Mouse (Mus musculus) naive thymus-derived CD4-positive, alpha-beta T cell, adult 2 months (primary cell): ENCODE measurements around the gene Pcif1.
"Not testable (repeated sequence)": the region's sequence is repeated elsewhere in the genome, so short reads cannot be mapped to it uniquely, and the experiment has no call there.

Source experiments
- DNase-seq: peaks from one replicate; pipeline ENCODE4 v3.0.0-alpha.2; 2011; ENCODE audit warnings: low read depth

The Pcif1 gene

DNA sequence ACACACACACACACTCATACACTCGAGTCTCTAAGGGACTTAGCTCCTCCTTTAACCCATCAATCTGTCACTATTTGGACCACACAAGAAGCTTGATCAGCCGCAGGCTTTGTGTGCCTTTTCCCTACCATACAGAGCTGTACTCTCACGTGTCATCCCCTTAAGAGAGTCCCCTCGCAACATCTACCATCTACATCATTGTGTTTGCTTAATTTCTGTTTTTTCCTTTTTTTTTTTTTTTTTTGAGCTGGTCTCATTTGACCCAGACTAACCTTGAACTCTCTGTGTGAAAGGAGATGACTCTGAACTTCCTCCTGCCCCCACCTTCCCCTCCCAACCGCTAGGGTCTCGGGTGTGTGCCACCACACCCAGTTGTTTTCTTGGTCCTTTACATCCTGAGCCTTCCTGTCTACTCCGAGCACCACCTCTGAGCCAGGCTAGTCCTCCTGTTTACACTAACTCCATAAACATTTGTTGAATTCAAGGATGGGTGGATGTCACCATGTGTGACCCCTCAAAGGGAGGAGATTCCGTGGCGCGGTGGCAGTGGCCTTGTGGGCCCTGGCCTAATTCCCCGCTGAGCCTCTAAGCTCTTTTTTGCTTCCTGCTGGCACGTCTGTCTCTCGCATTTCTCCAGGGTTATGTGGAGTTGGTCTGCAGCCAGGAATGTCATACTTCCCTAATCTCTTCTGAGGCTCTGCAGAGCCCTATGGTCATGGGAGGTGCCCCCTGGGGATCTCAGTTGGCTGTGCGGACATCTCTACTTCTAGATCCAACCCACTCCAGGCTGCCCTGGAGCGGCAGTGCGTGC is 12.2 kb upstream of the Pcif1 start:
- DNase-seq, result peak; percentile 54

DNA sequence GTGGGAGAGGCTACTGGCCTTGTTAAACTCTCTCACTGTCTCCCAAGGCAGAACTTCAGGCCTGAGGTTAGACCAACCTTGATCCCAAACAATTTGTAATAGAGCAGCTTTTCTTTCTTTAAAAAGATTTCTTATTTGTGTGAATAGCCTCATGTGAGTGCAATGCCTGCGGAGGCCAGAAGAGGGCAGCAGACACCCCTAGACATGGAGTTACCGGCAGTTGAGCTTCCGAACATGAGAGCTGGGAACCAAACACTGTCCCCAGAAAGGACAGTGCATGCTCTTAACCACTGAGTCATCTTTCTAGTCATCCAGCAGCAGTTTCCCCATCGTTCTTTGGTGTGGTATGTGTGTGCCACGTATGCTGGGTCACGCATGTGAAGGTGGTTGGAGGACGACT is 11.5 kb upstream of the Pcif1 start:
- DNase-seq, result peak; percentile 50

DNA sequence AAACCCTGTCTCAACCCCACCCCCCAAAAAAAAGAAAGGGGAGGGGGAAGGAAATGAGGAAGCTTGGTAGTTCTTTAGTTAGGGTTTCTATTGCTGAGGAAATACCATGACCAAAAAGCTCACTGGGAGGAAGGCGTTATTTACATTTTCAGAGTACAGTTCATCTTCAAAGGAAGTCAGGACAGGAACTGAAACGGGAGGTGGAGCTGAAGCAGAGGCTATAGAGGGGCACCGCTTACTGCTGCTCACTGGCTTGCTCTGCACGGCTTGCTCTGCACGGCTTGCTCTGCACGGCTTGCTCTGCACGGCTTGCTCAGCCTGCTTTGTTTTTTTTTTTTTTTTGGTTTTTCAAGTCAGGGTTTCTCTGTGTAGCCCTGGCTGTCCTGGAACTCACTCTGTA is 10.6 kb upstream of the Pcif1 start:
- DNase-seq, result peak; percentile 73

DNA sequence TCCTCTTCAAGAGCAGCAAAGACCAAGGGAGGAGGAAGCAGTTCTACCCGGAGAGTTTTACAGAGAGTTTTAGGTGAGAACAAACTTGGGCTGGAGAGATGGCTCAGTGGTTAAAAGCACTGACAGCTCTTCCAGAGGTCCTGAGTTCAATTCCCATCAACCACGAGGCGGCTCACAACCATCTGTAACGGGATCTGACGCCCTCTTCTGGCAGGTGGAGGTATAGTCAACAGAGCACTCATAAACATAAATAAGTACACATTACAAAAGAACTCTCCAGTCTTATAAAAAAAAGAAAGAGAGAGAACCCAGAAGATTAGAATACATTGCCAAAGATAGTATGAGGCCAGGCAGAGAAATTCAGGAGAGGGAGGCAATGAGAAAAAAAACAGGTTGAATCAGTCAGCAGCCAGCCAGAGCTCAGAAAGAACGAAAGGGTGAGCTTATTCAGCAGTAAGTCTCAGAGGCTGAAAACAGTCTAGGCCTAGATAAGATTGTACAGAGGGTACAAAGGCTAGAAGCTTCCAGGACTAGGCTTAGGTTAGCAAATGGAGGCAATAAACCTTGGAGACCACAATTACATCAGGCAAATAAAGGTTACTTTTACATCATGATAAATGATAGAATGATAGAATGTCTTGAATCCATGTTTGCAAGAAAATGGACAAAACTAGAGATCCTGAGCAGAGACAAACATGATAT is 7.4 kb upstream of the Pcif1 start:
- DNase-seq, result no peak

DNA sequence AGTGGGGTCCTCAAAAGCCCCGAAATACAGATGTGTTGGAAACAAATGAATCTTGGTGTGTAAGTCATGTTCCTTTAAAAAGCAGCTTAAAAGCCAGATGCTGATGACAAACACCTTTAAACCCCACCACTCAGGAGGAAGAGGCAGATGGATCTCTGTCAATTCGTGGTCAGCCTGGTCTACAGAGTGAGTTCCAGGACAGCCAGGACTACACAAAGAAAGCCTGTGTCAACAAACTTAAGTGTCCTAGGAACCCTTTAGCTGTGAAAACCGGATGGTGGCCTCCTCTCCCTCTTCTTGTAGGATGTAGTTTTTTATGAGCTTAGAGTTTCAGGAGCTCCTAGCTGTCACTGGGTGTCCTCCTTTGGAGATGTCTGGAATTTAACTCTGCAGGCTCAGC is 5.5 kb upstream of the Pcif1 start:
- no peak for DNase-seq

DNA sequence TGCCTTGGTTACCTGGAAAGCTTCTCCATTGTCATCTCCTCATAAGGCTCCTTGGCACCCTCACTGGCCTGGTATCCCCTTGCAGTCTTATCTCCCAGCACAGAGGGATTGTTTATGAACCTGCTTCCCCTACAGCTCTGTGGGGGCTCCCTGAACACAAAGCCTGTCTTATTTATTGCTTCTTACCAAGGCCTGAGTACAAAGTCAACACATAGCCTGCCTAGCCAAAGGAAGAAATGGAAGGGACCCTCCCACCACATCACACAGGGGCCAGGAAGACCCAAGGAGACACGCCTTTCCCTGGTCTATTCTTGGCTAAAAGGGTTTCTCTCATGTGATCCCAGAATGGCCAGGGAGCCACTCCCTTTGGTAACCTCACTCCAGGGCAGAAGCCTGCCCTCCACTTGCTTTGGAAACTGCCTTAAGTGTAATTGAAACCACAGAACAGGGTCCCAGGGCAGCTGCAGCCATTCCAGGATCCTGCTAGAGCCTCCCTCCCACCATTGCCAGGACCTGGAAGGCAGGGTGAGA is 4.8 kb upstream of the Pcif1 start:
- no peak for DNase-seq

DNA sequence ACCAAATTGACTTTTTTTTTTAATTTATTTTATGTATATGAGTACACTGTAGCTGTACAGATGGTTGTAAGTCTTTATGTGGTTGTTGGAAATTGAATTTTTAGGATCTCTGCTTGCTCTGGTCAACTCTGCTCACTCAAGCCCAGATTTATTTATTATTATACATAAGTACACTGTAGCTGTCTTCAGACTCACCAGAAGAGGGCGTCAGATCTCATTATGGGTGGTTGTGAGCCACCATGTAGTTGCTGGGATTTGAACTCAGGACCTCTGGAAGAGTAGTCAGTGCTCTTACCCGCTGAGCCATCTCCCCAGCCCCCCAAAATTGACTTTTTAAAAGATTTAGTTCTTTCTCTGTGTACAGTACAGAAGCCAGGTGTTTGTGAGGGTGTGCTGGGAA is 3.5 kb upstream of the Pcif1 start:
- not testable (repeated sequence) for DNase-seq

DNA sequence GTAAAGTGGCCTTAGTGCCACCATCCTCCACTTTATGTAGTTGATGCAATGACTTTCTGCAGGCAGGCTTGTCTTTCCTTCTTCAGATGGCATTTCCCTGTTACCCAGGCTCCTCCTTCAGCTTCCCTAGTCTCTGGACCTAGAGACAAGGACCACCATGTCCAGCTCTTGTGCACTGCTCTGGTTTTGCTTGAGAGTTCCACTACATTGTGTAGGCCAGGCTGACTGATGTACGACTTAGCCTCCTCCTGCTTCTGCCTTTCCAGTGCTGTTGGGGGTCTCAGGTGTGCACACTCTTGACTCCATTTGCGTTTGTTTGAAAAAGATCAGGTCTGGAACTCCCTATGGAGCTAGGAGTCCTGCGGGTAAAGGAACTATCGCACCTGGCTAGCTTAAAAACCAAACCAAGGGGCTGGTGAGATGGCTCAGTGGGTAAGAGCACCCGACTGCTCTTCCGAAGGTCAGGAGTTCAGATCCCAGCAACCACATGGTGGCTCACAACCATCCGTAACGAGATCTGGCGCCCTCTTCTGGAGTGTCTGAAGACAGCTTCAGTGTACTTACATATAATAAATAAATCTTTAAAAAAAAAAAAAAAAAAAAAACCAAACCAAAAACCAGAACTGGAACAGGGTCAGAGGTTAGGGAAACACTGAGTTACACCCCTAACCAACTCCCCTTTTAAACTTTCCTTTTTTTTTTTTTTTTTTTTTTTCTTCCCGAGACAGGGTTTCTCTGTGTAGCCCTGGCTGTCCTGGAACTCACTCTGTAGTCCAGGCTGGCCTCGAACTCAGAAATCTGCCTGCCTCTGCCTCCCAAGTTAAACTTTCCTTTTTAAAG is 1.5 kb upstream of the Pcif1 start:
- DNase-seq, result peak; percentile 38

DNA sequence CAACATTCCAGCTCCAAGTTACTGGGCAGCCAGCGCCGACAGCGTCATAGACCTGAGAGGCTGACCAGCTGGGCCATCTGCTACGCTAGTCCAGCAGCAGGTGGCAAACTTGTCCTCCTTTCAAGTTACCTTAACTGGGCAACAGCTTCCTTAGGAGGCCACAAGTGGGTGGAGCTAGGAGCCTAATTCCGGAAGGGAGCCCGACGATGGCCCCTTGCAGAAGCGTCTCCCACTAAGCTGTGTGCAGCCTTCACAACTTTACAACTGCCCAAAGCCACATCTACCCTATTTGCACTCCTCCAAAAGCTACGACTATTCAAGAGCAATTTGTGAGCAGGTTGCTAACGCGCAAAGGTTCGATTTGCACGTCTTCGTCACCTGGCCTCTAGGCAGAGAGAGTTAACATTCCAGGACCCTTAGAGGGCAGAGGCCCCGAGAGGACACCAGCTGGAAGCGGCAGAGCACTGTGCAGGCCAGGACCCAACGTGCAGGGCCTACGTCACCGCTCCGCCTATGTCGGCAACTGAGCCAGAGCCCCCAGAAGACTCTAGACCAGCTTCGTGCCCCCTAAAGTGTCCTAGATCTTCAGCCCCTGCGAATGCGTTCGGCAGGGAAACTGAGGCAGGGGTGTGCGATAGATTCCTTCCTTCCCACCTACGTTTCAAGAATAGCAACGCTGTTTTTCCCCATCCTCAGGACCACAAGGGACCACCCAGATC is 436 bp upstream of the Pcif1 start:
- peak; percentile 74 for DNase-seq

DNA sequence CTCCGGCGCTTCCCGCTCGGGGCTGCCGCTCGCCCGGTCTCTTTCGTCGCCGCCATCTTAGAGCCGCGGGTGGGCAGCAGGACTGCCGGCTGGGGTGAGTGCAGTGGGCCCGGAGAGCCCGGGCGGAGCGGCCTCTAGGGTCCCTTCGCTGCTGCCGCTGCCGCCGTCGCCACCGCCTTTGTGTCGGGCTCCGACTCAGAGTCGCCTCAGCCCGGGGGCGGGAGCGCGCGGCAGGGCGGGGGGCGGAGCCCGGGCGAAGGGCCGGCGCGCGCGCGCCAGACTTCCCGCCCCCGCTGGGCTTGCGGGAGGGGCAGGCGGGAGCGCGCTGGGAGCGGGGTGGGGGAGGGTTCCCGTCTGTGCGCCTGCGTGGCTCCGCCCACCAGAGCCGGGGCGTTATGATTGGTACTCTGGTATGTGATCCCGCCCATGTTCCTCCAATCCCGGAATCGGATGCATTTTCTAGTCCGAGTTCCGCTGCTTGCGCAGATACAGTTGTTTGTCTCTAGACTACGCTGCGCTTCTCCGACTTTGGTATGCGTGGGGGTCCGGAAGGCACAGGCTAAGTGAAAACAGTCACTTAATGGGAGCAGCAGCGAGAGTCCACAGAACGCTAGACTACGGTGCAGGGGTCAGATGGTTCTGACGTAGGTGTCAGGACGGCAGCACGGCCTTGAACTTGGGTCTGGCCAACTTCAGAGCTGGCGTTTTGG is 619 bp downstream of the Pcif1 start:
- peak; percentile 99 for DNase-seq

DNA sequence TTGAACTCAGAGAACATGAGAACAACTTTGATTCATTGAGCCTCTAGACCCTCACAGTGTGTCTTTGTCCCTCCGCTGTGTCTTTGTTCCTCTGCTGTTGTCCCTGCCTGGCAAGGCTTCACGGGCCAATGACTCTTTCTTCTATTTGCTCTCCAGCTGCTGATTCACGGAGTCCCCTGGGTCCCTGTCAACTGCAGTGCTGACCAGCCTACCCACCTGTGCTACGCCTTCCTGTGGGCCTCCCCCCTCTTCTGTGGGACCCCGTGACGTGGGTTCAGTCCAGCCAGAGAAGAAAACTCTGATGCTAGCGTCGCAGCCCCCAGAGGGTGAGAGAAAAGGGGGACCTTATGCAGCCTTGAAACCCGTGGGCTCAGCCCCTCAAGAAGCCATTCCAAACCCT is 3.5 kb downstream of the Pcif1 start:
- DNase-seq, result no peak

DNA sequence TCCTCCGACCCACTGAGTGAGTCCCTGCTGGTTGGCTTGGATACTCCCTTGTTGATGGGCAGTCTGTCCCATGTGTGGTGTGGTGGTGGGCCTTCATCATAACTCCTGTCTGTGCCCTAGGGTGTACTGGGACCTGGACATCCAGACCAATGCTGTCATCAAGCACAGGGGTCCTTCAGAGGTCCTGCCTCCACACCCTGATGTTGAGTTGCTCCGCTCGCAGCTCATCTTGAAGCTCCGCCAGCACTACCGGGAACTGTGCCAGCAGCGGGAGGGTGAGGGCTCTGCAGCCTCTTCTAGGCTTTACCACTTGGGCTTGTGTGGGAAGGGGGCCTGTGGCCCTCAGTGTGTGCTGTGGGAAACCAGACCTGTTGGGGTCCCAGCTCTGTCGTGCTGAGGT is 6.7 kb downstream of the Pcif1 start:
- no peak for DNase-seq

DNA sequence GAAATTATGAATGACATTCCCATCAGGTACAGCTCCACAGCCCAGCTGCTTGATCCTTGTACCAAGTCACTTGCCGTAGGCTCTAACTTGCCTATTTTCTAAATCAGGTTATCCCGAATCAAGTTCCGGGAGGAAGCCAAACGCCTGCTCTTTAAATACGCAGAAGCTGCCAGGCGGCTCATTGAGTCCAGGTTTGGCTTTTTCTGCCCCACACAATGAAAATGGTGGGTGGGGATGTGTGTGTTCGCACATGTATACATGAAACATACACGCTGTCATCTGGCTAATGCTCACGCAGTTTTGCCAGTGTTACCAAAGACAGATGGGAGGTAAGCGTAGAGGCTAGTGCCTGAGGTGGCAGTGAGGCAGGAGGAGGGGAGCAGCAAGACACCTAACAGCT is 7.5 kb downstream of the Pcif1 start:
- no peak for DNase-seq

DNA sequence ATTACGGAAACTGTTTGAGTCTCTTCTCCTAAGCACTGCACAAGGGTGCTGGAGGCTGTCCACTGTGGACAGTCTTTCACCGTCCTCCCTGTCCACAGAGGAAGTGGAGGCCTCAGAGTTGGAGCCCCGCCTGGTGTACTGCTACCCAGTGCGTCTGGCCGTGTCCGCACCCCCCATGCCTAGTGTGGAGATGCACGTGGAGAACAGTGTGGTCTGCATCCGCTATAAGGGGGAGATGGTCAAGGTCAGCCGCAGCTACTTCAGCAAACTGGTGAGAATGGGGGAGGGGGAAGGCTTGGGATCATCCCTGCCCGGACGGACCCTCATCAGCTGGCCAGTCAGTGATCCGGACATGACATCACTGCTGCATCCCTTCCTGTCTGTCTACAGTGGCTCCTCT is 9.9 kb downstream of the Pcif1 start:
- DNase-seq, result no peak

DNA sequence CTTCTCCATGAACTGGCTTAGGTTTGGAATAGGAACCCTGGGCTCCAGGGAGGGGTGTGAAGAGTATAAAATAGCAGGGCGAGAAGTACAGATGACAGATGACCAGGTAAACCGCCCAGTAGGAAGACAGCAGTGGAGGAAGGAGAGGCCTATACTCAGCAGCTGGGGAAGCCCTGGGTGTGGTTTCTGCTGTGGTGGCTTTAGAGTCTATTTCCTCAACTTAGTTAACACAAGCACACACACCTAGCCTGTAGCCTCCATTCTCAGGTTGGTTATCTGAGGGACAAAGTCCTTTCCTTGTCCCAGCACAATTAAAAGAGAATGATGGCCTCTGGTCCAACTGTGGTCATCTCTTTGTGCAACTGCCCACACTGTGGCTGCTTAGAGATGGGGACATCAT is 10.9 kb downstream of the Pcif1 start:
- DNase-seq, result no peak

DNA sequence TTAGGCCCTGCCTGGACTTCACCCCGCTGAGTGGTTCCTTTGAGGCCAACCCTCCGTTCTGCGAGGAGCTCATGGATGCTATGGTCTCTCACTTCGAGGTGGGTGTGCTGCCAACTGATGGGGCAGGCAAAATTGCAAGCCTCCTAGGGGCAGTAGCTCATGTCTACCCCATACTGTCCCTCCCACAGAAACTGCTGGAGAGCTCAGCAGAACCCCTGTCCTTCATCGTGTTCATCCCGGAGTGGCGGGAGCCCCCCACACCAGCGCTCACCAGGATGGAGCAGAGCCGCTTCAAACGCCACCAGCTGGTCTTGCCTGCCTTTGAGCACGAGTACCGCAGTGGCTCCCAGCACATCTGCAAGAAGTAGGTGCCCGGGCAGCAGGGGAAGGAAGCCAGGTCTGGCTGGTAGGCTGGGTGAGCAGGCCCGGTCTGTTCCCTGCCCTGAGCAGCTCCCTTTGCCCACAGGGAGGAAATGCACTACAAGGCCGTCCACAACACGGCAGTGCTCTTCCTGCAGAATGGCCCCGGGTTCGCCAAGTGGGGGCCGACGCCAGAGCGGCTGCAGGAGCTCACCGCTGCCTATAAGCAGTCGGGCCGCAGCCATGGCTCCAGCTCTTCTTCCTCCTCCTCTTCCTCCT is 11.4 kb downstream of the Pcif1 start:
- DNase-seq, result no peak

DNA sequence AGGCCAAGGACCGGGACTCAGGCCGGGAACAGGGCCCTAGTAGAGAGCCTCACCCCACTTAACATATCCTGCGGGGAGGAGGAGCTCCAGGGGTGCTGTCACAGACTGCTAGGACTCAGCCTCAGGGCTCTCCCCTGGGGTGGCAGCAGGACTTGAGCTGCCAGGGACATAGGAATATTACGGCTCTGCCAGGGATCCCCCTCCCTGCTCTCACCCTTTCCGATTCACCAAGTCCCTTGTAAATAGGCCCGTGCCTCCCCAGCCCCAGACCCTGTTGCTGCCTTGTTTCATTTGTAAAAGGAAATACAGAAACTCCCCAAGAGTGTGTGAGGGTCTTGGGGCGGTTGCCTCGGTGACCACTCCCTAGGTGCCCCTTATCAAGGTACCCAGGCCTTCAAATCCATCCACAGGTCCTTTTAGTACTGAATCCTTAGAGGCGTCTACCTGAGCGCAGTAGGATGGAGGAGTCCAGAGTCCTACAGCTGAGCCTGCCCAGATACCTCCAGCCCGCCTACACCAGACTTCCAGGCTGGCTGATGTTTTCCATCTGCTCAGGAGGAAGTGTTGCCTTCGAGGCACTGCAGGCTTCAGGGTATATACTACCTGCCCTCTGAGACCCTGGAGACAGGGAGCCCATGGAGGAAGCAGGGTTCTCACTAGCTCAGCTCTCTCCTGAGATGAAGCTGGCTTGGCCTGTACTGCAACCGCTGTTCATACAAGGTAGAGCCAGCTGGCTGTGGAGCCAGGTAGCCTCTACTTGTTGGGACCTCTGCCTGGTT is 12.1 kb downstream of the Pcif1 start:
- no peak for DNase-seq

DNA sequence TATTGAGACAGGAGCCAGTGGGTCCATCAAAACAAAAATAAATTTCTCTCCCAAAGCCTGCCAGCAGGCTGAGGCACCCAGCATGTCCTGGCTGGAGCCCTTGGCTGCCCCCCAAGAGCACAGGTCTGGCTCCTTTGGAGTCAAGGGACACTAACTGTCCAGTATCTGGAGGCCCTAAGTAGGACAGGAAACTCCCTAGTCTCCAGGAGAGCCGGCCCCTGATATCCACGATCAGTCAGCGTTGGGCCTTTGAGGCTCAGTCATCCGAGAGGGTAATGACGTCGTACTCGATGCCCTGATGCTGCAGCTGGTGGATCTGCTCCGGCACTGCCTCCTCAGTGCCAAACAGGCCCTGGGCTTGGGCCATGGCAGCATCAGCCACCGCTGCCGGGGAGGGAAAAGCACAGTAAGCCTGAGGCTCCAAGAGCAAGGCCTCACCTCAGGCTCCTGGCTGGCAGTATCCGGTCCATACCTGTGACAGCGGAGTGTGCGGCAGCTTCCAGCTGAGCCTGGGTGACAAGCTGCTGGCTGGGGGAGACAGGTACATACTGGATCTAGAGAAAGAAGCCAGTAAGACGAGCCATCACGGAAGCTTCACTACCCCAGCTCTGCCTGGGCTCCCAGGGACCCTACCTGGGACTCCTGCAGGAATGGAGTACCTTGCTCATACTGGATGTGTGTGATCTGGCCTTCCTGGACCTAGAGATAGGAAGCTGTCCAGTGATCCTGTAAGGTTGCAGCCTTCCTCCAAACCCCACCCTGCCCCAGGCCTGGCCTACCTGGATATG is 13.0 kb downstream of the Pcif1 start:
- DNase-seq, result no peak

DNA sequence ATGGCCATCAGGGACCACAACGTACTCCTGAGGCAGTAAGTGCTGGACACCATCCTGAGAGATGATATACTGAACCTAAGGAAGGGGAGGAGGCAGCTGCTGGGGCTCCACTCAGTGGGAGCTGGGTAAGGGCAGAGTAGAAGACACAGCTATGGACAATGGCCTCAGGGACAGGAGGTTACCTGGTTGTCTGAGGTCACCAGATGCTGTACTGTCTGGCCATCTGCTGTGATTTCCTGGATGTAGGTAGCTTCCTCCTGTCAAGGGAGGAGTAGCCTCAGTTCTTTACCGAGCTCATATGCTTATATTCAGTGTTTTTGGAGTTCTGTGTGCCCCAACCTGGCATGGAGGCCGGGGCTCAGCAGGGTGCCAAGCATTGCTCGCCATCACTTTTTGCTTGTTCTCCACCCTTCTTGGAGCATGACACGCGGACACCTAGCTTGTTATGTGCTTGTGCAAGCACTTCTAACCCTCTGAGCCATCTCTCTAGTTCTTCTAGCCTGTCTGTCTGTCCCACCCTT is 13.7 kb downstream of the Pcif1 start:
- DNase-seq, result no peak
